Mouse (Mus musculus) liver, postnatal 0 days (tissue): Measurements from ENCODE around the gene Usp24.

Experiments used
- CTCF ChIP-seq: sonication (generic); IDR thresholded peaks from 2 replicates; pipeline ENCODE4 v1.5.1; 2016; ENCODE audit warnings: antibody characterized with exemption, low read depth
- EP300 ChIP-seq: IDR thresholded peaks from 2 replicates; pipeline ENCODE4 v1.6.1; 2016; ENCODE audit warnings: antibody characterized with exemption, low read depth, mild to moderate bottlenecking

DNA sequence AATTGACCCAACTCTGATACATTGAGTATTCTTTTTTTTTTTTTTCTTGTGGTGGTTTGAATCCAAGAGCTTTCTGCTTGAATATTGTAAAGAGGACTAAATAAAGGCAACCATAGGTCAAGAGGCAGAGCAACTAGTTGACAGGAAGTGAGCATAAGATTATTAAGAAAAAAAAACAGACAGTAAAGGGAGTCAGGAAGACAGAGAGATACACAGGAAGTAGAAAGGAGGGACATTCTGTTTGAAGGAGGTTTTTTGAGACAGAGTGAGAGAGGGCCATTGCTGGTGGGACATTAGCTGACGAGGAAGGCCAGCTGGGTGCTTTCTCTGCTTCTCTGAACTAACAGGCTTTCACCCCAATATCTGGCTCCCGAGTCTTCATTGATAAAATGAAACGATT lies 7.9 kb upstream of the Usp24 start:
- no peak for TF ChIP-seq EP300
- no peak for TF ChIP-seq CTCF
